Mouse (Mus musculus) small intestine, adult 2 months (tissue): Measurements from ENCODE around the gene Ccdc155.

Experiments used
- CTCF ChIP-seq: fragments of 200-500 bp; IDR thresholded peaks from 2 replicates; pipeline ENCODE4 v1.5.1; 2012; ENCODE audit warnings: low read depth, mild to moderate bottlenecking, control low read depth, inconsistent platforms, low read length, moderate library complexity, mixed read lengths; ENCODE audit not compliant: insufficient replicate concordance, insufficient read length; ENCODE audit errors: extremely low read depth
- POLR2A ChIP-seq: fragments of 200-500 bp; IDR thresholded peaks from 2 replicates; pipeline ENCODE4 v1.6.1; 2012; ENCODE audit warnings: low read depth, mild to moderate bottlenecking, control low read depth, inconsistent platforms, low read length, moderate library complexity

DNA sequence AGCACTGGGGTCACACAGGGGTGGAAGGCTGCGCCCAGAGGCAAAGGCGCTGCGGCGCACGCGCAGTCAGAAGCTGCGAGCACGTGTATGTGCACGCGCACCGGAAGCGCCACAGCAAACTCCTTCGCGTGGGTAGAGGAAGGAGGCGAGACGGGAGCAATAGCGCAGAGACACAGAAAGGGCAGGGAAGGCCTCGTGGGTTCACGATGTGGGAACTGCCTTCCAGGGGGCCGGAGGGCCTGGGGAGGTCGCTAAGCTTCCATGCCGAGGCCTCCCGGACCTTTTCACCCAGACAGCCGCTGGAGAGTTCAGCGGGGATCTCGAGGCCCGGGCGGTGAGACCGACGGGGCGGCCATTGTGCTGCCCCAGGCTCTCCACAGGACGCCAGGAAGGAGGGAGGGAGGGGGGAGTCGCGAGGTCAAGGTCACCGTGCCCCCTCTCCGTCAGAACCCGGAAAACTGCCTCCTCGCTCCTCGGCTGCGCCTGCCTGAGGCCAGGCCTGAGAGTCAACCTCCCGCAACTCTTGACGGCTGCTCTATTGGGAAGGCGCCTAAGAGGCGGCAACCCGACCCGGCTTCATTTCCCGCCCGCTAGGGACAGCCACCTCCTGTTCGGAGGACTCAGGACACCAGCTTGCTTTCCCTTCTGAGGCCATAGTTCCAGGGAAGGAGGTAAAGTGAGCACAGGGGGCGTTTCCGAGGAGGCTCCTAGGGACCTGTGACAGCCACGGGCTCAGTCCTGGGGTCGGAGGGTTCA, 36.1 kb upstream of the Ccdc155 start, which contains the start of gene Slc6a16:
- TF ChIP-seq CTCF: no peak
- TF ChIP-seq POLR2A: no peak
